Mouse (Mus musculus) heart, embryonic 10.5 days (tissue): Measurements from ENCODE around the gene Maff. TPM values are rescaled to one million over a fixed set of nuclear protein-coding genes. Genes with fewer than 3 reads are reported as not detected.

Experiments
- DNase-seq: peaks from one replicate; pipeline ENCODE4 v3.0.0-alpha.2; 2017; ENCODE audit warnings: low spot score
- H3K27ac ChIP-seq: fragments of 300-500 bp; sonication (generic); 2 replicates; pipeline ENCODE4 v1.5.1; 2016; ENCODE audit warnings: mild to moderate bottlenecking
- H3K27me3 ChIP-seq: fragments of 300-500 bp; sonication (generic); 2 replicates; pipeline ENCODE4 v1.6.1; 2016; ENCODE audit warnings: mild to moderate bottlenecking; ENCODE audit not compliant: poor library complexity, insufficient read depth, severe bottlenecking
- H3K36me3 ChIP-seq: fragments of 300-500 bp; sonication (generic); 2 replicates; pipeline ENCODE4 v1.6.1; 2016; ENCODE audit warnings: mild to moderate bottlenecking, moderate library complexity
- H3K4me1 ChIP-seq: fragments of 300-500 bp; sonication (generic); 2 replicates; pipeline ENCODE4 v1.6.1; 2016; ENCODE audit warnings: mild to moderate bottlenecking
- H3K4me3 ChIP-seq: fragments of 300-500 bp; sonication (generic); 2 replicates; pipeline ENCODE4 v1.5.1; 2016; ENCODE audit warnings: mild to moderate bottlenecking, moderate library complexity
- H3K9me3 ChIP-seq: fragments of 300-500 bp; sonication (generic); 2 replicates; pipeline ENCODE4 v1.6.1; 2016; ENCODE audit warnings: mild to moderate bottlenecking, moderate library complexity
- WGBS: fragments of 180-500 bp; shearing (Covaris S2); methylation state at CpG from one replicate; pipeline ENCODE4 v1.1.7; 2016; 5-methylcytosine and 5-hydroxymethylcytosine counted together
- polyA plus RNA-seq: library from polyadenylated mRNA; unstranded; fragments of >200 nt; fragmentation: Nextera tagmentation; extraction: Ambion mirVana; gene quantifications from 2 replicates; pipeline ENCODE4 v1.2.1, GENCODE M21; 2016

Gene Maff
- 1.6 and 2.0 TPM in 2 replicates for polyA plus RNA-seq

DNA sequence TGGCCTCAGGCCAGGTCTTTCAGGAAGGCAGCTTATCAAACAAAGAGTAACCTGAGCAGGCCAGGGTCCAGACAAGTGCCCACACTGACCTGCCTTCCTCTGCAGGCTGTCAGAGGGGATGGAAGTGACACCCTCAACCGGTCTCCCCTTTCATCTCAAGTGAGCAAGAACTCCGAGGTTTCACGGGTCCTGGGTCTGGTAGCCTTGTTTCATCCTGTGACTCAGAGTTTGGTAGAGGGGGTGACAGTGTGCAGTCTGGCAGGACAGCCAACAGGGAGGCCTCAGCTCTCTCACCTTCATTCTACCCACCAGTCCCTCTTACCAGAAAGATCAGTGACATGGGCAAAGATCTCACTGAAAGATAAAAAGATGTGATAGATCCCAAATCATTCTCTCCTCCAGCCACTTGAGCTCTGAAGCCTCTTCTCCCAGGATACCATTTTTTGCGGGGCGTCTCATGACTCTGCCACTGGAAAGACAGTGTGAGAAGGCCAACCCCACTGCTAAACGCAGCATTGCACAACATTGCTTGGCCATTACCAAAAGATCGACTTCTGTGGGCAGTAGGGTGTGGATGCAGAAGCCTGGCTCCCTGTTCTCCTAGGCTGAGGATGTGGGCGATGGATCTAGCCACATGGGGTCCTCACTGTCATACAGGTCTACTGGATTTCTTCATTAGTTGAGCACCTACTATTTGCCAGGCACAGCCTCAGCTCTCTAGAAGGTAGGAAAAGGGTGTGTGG lies at the start of gene Maff:
Gene Maff, plus strand, starts transcription at position 571 of the 743 bp plus-strand sequence.
- no peak for DNase-seq
- H3K9me3 ChIP-seq, result no peaks in the 10 kb centered on the region
- 50% methylated on average over 8 of the region's 8 CpGs for WGBS
- H3K4me3 ChIP-seq, result peak within 1 kb of the TSS; percentile 76
- no peaks in the 10 kb centered on the region for H3K36me3 ChIP-seq
- peak within 1 kb of the TSS; percentile 91 for H3K27ac ChIP-seq
- 0 out of 2 replicates have a peak, but pooled peaks cover 5% of the 10 kb centered on the region for H3K27me3 ChIP-seq
- peaks cover 39% of the 10 kb centered on the region for H3K4me1 ChIP-seq

DNA sequence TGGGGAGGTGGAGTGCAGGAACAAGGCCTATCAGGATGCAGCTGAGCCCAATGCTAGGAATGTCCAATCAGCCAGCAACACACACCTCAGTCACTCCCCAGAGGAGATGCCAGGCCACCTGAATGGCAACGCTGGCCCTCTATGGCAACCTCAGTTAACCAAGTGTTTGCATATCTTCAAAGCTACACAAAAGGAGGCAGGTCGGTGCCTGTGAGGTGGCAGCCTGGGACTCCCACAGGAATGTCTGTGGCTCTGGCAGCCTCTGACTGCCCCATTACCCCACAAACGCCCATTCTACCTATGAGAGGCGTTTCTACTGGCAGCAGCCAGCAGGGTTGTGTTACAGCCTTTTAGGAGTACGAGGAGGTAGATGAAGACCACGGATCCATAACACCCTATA lies 47.9 kb upstream of the Maff start:
- no peak overlapping the region for H3K27ac ChIP-seq

DNA sequence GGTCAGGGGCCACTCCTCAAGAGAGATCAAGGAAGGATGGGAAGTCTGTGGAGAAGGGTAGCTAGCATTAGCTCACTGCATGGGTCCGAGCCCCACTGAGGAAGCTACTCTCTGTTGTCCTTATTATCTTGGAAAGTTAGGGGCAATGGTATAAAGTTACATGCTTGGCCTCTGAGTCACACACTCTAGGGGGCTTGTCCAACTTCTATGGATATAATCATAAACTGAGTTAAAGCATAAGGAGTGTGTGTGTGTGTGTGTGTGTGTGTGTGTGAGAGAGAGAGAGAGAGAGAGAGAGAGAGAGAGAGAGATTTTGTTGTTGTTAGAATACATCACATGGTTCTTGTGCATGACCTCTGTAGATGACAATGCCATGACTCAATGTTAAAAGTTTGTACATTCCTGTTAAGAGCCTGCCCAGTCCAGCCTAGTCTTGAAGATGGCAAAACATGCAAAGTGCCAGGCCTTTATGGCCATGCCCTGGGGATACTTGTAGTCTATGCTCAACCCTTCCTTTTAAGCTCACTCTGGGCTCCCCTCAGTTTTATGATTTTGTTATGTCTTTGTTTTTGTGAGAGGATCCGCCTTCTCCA lies 46.8 kb upstream of the Maff start:
- no peak overlapping the region for H3K4me3 ChIP-seq

More for the DNA sequence above, 47.9 kb upstream of the Maff start:
- H3K4me3 ChIP-seq, result no peak overlapping the region
- no peaks in the 10 kb centered on the region for H3K27me3 ChIP-seq
- peaks cover 19% of the 10 kb centered on the region; the same call in 1 of the 2 replicates for H3K36me3 ChIP-seq
- DNase-seq, result no peak
- 84% methylated on average over 6 of the region's 6 CpGs for WGBS
- no peaks in the 10 kb centered on the region for H3K9me3 ChIP-seq
- no peaks in the 10 kb centered on the region for H3K4me1 ChIP-seq

DNA sequence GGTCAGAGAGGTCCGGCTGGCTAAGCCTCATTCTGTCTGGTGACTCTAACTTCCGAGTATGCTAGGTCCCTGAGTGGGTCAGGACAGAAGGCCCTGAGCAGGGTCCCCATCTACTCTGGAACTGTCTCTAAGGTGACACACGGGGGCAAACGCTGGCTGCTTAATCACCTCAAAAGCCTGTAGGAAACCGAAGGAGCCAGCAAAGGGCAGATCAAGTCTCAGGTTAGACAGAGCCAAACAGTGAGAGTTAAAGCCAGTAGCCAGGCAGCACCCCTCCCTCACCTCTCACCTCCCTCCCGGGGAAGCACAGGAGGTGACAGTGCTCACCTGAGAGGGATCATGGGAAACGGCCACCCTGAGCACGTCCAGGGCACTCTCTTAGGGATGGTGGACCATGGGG lies 42.7 kb upstream of the Maff start:
- Histone ChIP-seq H3K4me1 (peaks cover 7% of the 10 kb centered on the region), H3K9me3 (no peaks in the 10 kb centered on the region), H3K27me3 (peaks cover 6% of the 10 kb centered on the region; the same call in 1 of the 2 replicates), H3K36me3 (peaks cover 48% of the 10 kb centered on the region), H3K27ac (no peak overlapping the region), H3K4me3 (no peak overlapping the region)
- DNase-seq, result no peak
- WGBS, result 82% methylated on average over 8 of the region's 8 CpGs

More for the DNA sequence above, 46.8 kb upstream of the Maff start:
- Histone ChIP-seq H3K36me3 (peaks cover 24% of the 10 kb centered on the region; the same call in 1 of the 2 replicates), H3K27me3 (no peaks in the 10 kb centered on the region), H3K9me3 (no peaks in the 10 kb centered on the region), H3K4me1 (no peaks in the 10 kb centered on the region), H3K27ac (no peak overlapping the region)
- 68% methylated on average over 2 of the region's 2 CpGs for WGBS
- DNase-seq, result no peak

DNA sequence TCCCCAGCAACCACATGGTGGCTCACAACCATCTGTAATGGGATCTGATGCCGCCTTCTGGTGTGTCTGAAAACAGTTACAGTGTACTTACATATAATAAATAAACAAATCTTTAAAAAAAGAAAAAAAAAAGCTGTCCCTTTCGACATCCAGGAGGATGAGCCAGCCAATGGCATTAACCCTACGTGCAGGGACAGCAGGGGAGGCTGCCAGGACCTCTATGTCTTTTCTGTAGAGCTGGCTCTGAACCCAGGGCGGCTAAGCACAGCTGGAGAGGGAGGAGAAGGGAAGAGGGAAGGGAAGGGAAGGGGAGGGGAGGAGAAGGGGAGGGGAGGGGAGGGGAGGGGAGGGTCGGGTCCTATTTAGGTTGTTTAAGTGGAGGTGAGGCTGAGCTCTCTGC lies 41.6 kb upstream of the Maff start:
- Histone ChIP-seq H3K9me3 (no peaks in the 10 kb centered on the region), H3K27me3 (peaks cover 6% of the 10 kb centered on the region; the same call in 1 of the 2 replicates), H3K36me3 (peaks cover 43% of the 10 kb centered on the region), H3K4me1 (peaks cover 7% of the 10 kb centered on the region), H3K27ac (no peak overlapping the region), H3K4me3 (no peak overlapping the region)
- no peak for DNase-seq
- 50% methylated on average over 5 of the region's 5 CpGs for WGBS

DNA sequence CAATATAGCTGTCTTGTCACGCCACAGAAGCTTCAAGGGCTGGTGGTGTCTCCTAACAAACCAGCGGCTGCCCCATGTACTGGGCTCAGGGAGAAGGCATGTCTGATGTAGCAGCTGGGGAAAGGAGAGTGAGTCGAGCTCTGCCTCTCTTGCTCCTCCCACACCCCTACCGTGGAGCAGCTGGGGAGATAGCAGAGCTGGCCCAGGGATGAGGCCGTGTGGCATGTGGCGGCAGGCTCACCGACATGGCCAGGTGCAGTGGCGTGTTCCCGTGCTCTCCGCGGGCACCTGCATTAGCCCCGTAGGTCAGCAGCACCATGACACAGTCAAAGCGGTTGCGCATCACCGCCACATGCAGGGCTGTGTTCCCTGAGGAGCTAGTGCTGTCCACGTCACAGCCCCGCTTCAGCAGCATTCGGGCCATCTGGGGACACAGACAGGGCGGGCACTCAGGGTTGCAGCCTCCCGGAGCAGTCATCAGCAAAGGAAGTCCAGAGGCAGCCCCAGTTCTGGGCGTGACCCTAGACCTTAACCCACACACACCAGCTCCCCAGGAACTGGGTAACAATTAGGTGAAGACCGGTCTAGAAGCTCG lies 40.3 kb upstream of the Maff start:
- peaks cover 37% of the 10 kb centered on the region for H3K36me3 ChIP-seq
- no peak overlapping the region for H3K27ac ChIP-seq
- H3K9me3 ChIP-seq, result no peaks in the 10 kb centered on the region
- 64% methylated on average over 23 of the region's 23 CpGs for WGBS
- peaks cover 6% of the 10 kb centered on the region; the same call in 1 of the 2 replicates for H3K27me3 ChIP-seq
- H3K4me1 ChIP-seq, result peaks cover 7% of the 10 kb centered on the region
- DNase-seq, result no peak
- H3K4me3 ChIP-seq, result no peak overlapping the region

DNA sequence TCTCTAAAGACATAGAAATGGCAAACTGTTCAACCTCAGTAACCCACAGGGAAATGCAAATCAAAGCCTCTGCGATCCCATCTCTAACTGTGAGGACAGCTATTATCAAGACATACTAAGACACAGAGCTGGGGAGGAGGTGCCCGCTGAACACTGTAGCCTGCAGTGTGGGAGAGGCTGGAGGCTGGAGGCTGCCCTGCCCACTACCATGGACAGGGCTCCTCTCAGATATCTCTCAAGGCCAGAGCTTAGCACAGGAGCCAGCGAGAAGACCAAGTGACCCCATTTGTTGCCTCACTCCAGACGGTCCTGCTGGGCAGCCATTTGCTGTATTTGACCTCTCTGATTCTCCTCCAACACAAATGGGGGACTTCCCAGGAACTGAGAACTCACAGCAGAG lies 38.6 kb upstream of the Maff start:
- H3K27me3 ChIP-seq, result peaks cover 6% of the 10 kb centered on the region; the same call in 1 of the 2 replicates
- WGBS, result 35% methylated on average over 4 of the region's 4 CpGs
- H3K27ac ChIP-seq, result no peak overlapping the region
- peaks cover 51% of the 10 kb centered on the region for H3K36me3 ChIP-seq
- DNase-seq, result no peak
- H3K9me3 ChIP-seq, result no peaks in the 10 kb centered on the region
- peaks cover 7% of the 10 kb centered on the region for H3K4me1 ChIP-seq
- no peak overlapping the region for H3K4me3 ChIP-seq

DNA sequence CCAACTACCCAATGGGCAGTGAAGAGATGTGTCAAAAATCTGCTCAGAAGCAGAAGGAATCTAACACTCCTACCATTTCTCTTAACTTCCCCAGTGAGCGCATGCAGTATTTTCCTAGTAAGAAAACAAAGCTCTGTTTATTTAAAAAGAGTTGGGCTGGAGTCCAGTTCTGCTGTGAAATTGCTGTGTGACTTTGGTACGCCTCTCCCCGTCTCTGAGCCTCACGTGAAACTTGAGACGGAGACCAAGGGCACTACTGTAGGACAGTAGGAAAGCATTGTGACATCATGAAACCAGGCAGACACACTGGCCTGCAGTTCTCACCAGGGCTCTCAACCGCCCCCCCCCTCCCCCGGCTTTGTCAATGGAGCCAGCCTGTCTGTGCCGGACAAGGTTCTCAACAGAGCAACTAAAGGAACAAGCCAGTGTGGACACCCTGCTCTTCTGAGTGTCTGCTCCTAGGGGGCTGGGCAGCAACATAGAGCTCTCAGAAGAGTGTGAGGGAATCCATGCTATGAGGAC lies 32.5 kb upstream of the Maff start:
- peaks cover 10% of the 10 kb centered on the region; the same call in 1 of the 2 replicates for H3K4me1 ChIP-seq
- H3K27me3 ChIP-seq, result no peaks in the 10 kb centered on the region
- H3K36me3 ChIP-seq, result peaks cover 37% of the 10 kb centered on the region
- DNase-seq, result no peak
- WGBS, result 65% methylated on average over 8 of the region's 8 CpGs
- peak overlapping the region; percentile 39; the same call in 1 of the 2 replicates for H3K27ac ChIP-seq
- no peak overlapping the region for H3K4me3 ChIP-seq
- H3K9me3 ChIP-seq, result no peaks in the 10 kb centered on the region

DNA sequence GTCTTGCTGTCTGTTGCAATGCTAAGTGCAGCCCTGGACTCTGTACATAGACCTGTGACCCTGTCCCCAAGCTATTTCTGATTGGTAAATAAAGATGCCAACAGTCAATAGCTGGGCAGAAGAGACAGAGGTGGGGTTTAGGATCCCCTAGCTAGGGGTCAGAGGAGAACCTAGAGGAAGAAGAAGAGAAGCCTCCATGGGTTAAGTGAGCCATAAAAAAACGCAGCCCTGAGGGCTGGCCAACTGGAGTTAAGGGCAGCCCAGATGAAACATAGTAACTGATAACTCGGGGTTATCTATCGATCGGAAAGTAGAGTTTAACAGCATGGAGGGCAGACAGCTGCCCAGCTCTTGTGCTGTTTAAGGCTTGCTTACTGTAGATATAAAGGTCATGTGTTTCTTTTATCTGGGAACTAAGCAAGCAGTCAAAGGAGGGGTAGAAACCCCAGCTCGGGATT lies 24.7 kb upstream of the Maff start:
- no peaks in the 10 kb centered on the region for H3K27me3 ChIP-seq
- peaks cover 7% of the 10 kb centered on the region for H3K36me3 ChIP-seq
- no peaks in the 10 kb centered on the region for H3K9me3 ChIP-seq
- H3K27ac ChIP-seq, result no peak overlapping the region; the same call in 1 of the 2 replicates
- 53% methylated on average over 5 of the region's 5 CpGs for WGBS
- no peak for DNase-seq
- H3K4me1 ChIP-seq, result peaks cover 49% of the 10 kb centered on the region
- no peak overlapping the region for H3K4me3 ChIP-seq

DNA sequence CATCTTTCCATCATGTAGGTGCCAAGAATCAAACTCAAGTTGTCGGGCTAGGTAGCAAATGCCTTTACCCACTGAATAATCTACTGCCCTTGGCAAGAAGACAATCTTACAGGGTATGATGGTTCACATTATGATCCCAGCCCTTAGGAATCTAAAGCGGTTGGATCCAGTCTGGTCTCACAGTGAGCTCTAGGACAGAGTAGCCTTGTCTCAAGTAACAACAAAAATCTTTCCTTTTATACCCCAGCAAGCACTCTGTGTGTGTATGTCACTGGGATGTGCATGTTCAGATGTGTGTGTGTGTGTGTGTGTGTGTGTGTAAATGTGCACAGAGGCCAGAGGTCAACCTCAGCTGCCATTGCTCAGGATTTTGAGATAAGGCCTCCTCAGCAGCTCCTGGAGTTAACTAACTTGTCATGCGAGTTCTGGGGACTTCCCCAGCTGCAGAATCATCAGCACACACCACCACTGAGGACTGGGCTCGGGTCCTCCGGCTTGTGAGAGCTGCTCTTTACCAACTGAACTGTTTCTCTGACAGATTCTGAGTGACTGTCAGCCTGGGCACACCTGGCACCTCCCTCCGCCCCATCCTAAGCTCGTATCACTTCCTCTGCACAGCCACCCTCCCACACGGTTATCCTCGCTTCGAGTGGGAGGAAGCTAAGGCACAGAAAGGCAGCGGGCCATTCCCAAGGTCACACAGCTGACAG lies 24.0 kb upstream of the Maff start:
- Histone ChIP-seq H3K27me3 (no peaks in the 10 kb centered on the region), H3K4me3 (no peak overlapping the region), H3K9me3 (no peaks in the 10 kb centered on the region), H3K27ac (peak overlapping the region; percentile 78), H3K36me3 (peaks cover 2% of the 10 kb centered on the region), H3K4me1 (peaks cover 56% of the 10 kb centered on the region)
- 50% methylated on average over 11 of the region's 11 CpGs for WGBS
- DNase-seq, result no peak

DNA sequence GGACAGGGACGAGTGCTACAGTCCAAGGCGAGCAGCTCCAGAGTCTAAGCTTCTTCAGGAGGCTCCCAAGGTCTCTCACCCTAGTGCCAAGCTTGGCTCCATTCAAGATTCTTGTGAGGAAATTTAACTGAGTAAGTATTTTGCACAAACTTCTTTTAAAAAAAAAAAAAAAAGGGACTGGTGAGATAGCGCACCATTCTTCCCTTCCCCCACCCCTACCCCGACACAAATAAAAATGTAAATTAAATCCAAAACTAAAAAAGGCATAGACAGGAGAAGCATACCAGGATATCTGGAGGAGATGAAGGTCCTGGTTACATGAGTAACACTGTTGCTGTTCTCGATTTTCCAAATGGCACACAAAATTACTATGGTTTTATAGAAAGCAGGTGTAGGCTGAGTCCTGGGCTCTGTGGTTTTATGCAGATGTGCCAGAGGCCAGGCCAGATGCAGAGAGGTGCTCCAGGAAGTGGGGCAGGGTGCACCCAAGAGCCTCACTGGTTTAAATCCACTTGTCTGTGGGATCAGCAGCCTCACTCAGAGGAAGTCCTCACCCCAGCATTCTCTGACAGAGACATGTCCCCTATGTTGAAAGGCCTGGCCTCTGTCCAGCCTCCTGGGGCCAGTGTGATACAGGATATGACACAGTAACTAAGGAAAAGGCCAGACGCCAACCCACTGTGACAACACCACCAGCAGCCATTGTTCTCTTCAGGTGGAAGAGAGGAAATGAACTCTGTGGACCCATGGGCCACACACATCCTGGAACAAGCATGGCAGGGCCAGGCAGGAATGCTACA lies 23.2 kb upstream of the Maff start:
- 66% methylated on average over 6 of the region's 6 CpGs for WGBS
- DNase-seq, result no peak
- Histone ChIP-seq H3K36me3 (no peaks in the 10 kb centered on the region), H3K27me3 (no peaks in the 10 kb centered on the region), H3K9me3 (no peaks in the 10 kb centered on the region), H3K27ac (peak overlapping the region; percentile 78), H3K4me1 (peaks cover 60% of the 10 kb centered on the region), H3K4me3 (no peak overlapping the region)

DNA sequence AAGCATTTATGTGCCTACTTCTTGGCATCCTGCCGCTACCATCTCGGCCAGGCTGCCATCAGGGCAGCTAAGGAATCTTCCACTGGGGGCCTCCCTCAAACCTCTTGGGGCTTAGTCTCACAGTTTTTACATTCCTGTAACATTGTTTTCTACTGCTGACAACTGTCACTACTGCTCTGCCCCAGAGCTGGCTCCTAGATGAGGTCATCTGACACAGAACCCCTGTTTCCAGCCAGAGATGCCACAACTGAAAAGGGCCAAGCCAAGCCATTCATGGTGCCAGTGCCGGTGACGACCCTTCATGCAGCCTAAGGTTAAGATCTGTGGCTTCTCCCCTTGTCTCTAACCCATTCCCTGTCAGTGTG lies 22.6 kb upstream of the Maff start:
- H3K4me3 ChIP-seq, result no peak overlapping the region
- WGBS, result 70% methylated on average over 4 of the region's 4 CpGs
- no peaks in the 10 kb centered on the region for H3K36me3 ChIP-seq
- H3K9me3 ChIP-seq, result no peaks in the 10 kb centered on the region
- H3K27ac ChIP-seq, result peak overlapping the region; percentile 60
- H3K27me3 ChIP-seq, result no peaks in the 10 kb centered on the region
- peaks cover 60% of the 10 kb centered on the region for H3K4me1 ChIP-seq
- DNase-seq, result no peak
